Mouse (Mus musculus) spleen, postnatal 10 days (tissue): ENCODE measurements around the gene Foxc2.

Experiments
- DNase-seq, 2 experiments: peaks; one replicate each; pipeline ENCODE4 v3.0.0; 2021 to 2022; ENCODE audit warnings: low spot score in 2 of 2

The Foxc2 gene

GRCm38 (mm10) chr8:121115948-121116347 lies at the start of gene Foxc2:
Gene Foxc2 (plus strand): TSS chr8:121116171.
- DNase-seq: peak in 1 of 2 experiments; percentile 75

GRCm38 (mm10) chr8:121071454-121071853 lies 44.5 kb upstream of the Foxc2 start:
- no peak for DNase-seq

- DNase-seq: no peak
Measured at GRCm38 (mm10) chr8:121072406-121073130, 43.4 kb upstream of the Foxc2 start.

- DNase-seq: no peak
Measured at GRCm38 (mm10) chr8:121073174-121074107, 42.5 kb upstream of the Foxc2 start.

GRCm38 (mm10) chr8:121074108-121074847 lies 41.7 kb upstream of the Foxc2 start:
- no peak for DNase-seq

- DNase-seq: no peak
Measured at GRCm38 (mm10) chr8:121074848-121075145, 41.2 kb upstream of the Foxc2 start.

- DNase-seq: no peak
Measured at GRCm38 (mm10) chr8:121075936-121076335, 40.0 kb upstream of the Foxc2 start.

GRCm38 (mm10) chr8:121076555-121076954 lies 39.4 kb upstream of the Foxc2 start:
- DNase-seq: no peak

- no peak for DNase-seq
Measured at GRCm38 (mm10) chr8:121078721-121079120, 37.2 kb upstream of the Foxc2 start.

GRCm38 (mm10) chr8:121079201-121079600 lies 36.8 kb upstream of the Foxc2 start:
- DNase-seq: no peak

- DNase-seq: no peak
Measured at GRCm38 (mm10) chr8:121079944-121080343, 36.0 kb upstream of the Foxc2 start.

GRCm38 (mm10) chr8:121080361-121081090 lies 35.4 kb upstream of the Foxc2 start:
- DNase-seq: no peak

GRCm38 (mm10) chr8:121081398-121081797 lies 34.6 kb upstream of the Foxc2 start:
- no peak for DNase-seq

- no peak for DNase-seq
Measured at GRCm38 (mm10) chr8:121082218-121083092, 33.5 kb upstream of the Foxc2 start.

- DNase-seq: peak; percentile 24 to 39
Measured at GRCm38 (mm10) chr8:121083093-121083935, 32.7 kb upstream of the Foxc2 start.

GRCm38 (mm10) chr8:121083936-121084209 lies 32.1 kb upstream of the Foxc2 start:
- no peak for DNase-seq

GRCm38 (mm10) chr8:121084210-121084951 lies 31.6 kb upstream of the Foxc2 start, which contains the start of gene Foxf1:
Gene Foxf1 (plus strand): TSS chr8:121084386.
- DNase-seq: no peak

GRCm38 (mm10) chr8:121085011-121085410 lies 31.0 kb upstream of the Foxc2 start:
- no peak for DNase-seq

- no peak for DNase-seq
Measured at GRCm38 (mm10) chr8:121085561-121085960, 30.4 kb upstream of the Foxc2 start.
